Mouse (Mus musculus) embryonic facial prominence, embryonic 11.5 days (tissue): Measurements from ENCODE around the gene Rsc1a1. TPM values are rescaled to one million over a fixed set of nuclear protein-coding genes. Genes with fewer than 3 reads are reported as not detected.

Experiments
- ATAC-seq: fragments of 200-750 bp; cut with Nextera tagmentation; replicated peaks from 2 replicates; pipeline ENCODE4 v1.8.0; 2017; ENCODE audit warnings: low read depth; ENCODE audit not compliant: insufficient number of reproducible peaks, low FRiP score, low TSS enrichment
- DNase-seq: peaks from one replicate; pipeline ENCODE4 v3.0.0-alpha.2; 2015; ENCODE audit warnings: low spot score
- H3K27ac ChIP-seq: fragments of 300-500 bp; sonication (generic); replicated peaks from 2 replicates; pipeline ENCODE4 v1.5.1; 2014; ENCODE audit warnings: mild to moderate bottlenecking, low read depth, low read length, control low read depth
- H3K27me3 ChIP-seq: fragments of 300-500 bp; sonication (generic); 2 replicates; pipeline ENCODE4 v1.6.1; 2014; ENCODE audit warnings: mild to moderate bottlenecking, low read length, moderate library complexity, mixed read lengths; ENCODE audit not compliant: control insufficient read depth, insufficient read depth
- H3K36me3 ChIP-seq: fragments of 300-500 bp; sonication (generic); replicated peaks from 2 replicates; pipeline ENCODE4 v1.6.1; 2014; ENCODE audit warnings: low read depth, mild to moderate bottlenecking, low read length, moderate library complexity, mixed read lengths; ENCODE audit not compliant: control insufficient read depth, insufficient read depth
- H3K4me1 ChIP-seq: fragments of 300-500 bp; sonication (generic); 2 replicates; pipeline ENCODE4 v1.6.1; 2014; ENCODE audit warnings: low read length, mixed read lengths; ENCODE audit not compliant: control insufficient read depth, insufficient read depth
- H3K4me2 ChIP-seq: fragments of 300-500 bp; sonication (generic); 2 replicates; pipeline ENCODE4 v1.6.1; 2014; ENCODE audit warnings: low read depth, mild to moderate bottlenecking, control low read depth, low read length, moderate library complexity
- H3K4me3 ChIP-seq: fragments of 300-500 bp; sonication (generic); 2 replicates; pipeline ENCODE4 v1.5.1; 2014; ENCODE audit warnings: low read depth, low read length, control low read depth
- H3K9ac ChIP-seq: fragments of 300-500 bp; sonication (generic); replicated peaks from 2 replicates; pipeline ENCODE4 v1.6.1; 2014; ENCODE audit warnings: mild to moderate bottlenecking, control low read depth, low read length
- H3K9me3 ChIP-seq: fragments of 300-500 bp; sonication (generic); replicated peaks from 2 replicates; pipeline ENCODE4 v1.6.1; 2016; ENCODE audit warnings: mild to moderate bottlenecking, low read length, inconsistent platforms, mixed read lengths; ENCODE audit not compliant: control insufficient read depth
- WGBS: fragments of 180-500 bp; shearing (Covaris S2); extraction: QIAGEN DNeasy Blood & Tissue Kit; methylation state at CpG from one replicate; pipeline ENCODE4 v1.1.7; 2014; 5-methylcytosine and 5-hydroxymethylcytosine counted together
- polyA plus RNA-seq: library from polyadenylated mRNA; unstranded; fragments of >200 nt; fragmentation: Nextera tagmentation; extraction: Ambion mirVana; gene quantifications from 2 replicates; pipeline ENCODE4 v1.2.1, GENCODE M21; 2014

Rsc1a1 gene
- polyA plus RNA-seq, 1 experiment from 2014 or later: 3.2 TPM

- no peaks in the 10 kb centered on the region for H3K9me3 ChIP-seq
- H3K27me3 ChIP-seq: no peaks in the 10 kb centered on the region
- H3K4me3 ChIP-seq: no peak overlapping the region
- H3K27ac ChIP-seq: no peak overlapping the region
- H3K4me2 ChIP-seq: no peak overlapping the region
- no peak for DNase-seq
- no peaks in the 10 kb centered on the region; the same call in 1 of the 2 replicates for H3K36me3 ChIP-seq
- no peak overlapping the region for H3K9ac ChIP-seq
- no peaks in the 10 kb centered on the region for H3K4me1 ChIP-seq
- ATAC-seq: no peak
- 88% methylated on average over 6 of the region's 6 CpGs for WGBS
Observed at GRCm38 (mm10) chr4:141651286-141651685, 34.1 kb downstream of the Rsc1a1 start.

- no peak overlapping the region for H3K4me2 ChIP-seq
- H3K9ac ChIP-seq: no peak overlapping the region
- ATAC-seq (no peak), DNase-seq (no peak)
- no peaks in the 10 kb centered on the region for H3K4me1 ChIP-seq
- H3K36me3 ChIP-seq: no peaks in the 10 kb centered on the region; the same call in 1 of the 2 replicates
- H3K9me3 ChIP-seq: no peaks in the 10 kb centered on the region
- WGBS: 70% methylated on average over 6 of the region's 6 CpGs
- no peak overlapping the region for H3K4me3 ChIP-seq
- H3K27me3 ChIP-seq: no peaks in the 10 kb centered on the region
- H3K27ac ChIP-seq: no peak overlapping the region
Observed at GRCm38 (mm10) chr4:141649244-141649643, 36.2 kb downstream of the Rsc1a1 start.

DNA sequence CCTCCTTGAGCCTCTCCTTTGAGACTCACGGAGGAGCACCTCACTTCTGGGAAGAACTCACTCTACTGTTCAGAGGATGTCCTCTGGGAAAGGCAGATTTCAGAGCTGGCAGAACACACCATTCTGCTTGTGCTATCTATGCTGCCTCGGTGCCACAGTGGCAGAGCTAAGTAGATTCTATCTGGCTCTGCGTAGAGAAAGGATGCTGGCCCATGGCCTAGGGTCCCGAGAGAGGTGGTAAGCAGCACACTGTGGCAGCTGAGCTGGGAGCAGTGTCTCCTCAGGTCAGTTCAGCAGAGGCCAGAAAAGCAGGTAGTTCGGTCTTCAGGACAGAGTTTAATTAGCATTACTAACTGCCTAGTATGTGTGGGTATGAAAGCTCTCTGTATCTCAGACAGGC is 37.1 kb downstream of the Rsc1a1 start:
- Histone ChIP-seq H3K36me3 (no peaks in the 10 kb centered on the region; the same call in 1 of the 2 replicates), H3K27ac (no peak overlapping the region), H3K27me3 (no peaks in the 10 kb centered on the region), H3K4me1 (no peaks in the 10 kb centered on the region), H3K9me3 (no peaks in the 10 kb centered on the region), H3K4me3 (no peak overlapping the region), H3K4me2 (no peak overlapping the region), H3K9ac (no peak overlapping the region)
- 94% methylated on average over 5 of the region's 5 CpGs for WGBS
- DNase-seq (no peak), ATAC-seq (no peak)

GRCm38 (mm10) chr4:141647187-141647586 is 38.2 kb downstream of the Rsc1a1 start:
- no peaks in the 10 kb centered on the region for H3K27me3 ChIP-seq
- 96% methylated on average over 3 of the region's 3 CpGs for WGBS
- H3K36me3 ChIP-seq: no peaks in the 10 kb centered on the region; the same call in 1 of the 2 replicates
- no peaks in the 10 kb centered on the region for H3K9me3 ChIP-seq
- H3K4me1 ChIP-seq: no peaks in the 10 kb centered on the region
- DNase-seq (no peak), ATAC-seq (no peak)
- H3K4me3 ChIP-seq: no peak overlapping the region
- no peak overlapping the region for H3K9ac ChIP-seq
- no peak overlapping the region for H3K4me2 ChIP-seq
- no peak overlapping the region for H3K27ac ChIP-seq

- no peak for ATAC-seq
- H3K27ac ChIP-seq: no peak overlapping the region
- no peak overlapping the region for H3K4me2 ChIP-seq
- H3K36me3 ChIP-seq: no peaks in the 10 kb centered on the region; the same call in 1 of the 2 replicates
- H3K9ac ChIP-seq: no peak overlapping the region
- H3K4me3 ChIP-seq: no peak overlapping the region
- no peak for DNase-seq
- H3K27me3 ChIP-seq: no peaks in the 10 kb centered on the region
- 88% methylated on average over 8 of the region's 8 CpGs for WGBS
- no peaks in the 10 kb centered on the region for H3K4me1 ChIP-seq
- no peaks in the 10 kb centered on the region for H3K9me3 ChIP-seq
Observed at GRCm38 (mm10) chr4:141645988-141646387, 39.4 kb downstream of the Rsc1a1 start.

- Histone ChIP-seq H3K4me1 (no peaks in the 10 kb centered on the region), H3K9me3 (no peaks in the 10 kb centered on the region), H3K27ac (no peak overlapping the region), H3K9ac (no peak overlapping the region), H3K36me3 (no peaks in the 10 kb centered on the region), H3K4me3 (no peak overlapping the region), H3K27me3 (no peaks in the 10 kb centered on the region), H3K4me2 (no peak overlapping the region)
- DNase-seq: no peak
- WGBS: 77% methylated on average over 7 of the region's 7 CpGs
- no peak for ATAC-seq
Observed at GRCm38 (mm10) chr4:141643118-141643855, 42.1 kb downstream of the Rsc1a1 start.

- Histone ChIP-seq H3K9ac (no peak overlapping the region), H3K4me2 (no peak overlapping the region), H3K4me3 (no peak overlapping the region), H3K27me3 (no peaks in the 10 kb centered on the region), H3K36me3 (no peaks in the 10 kb centered on the region), H3K4me1 (no peaks in the 10 kb centered on the region), H3K9me3 (no peaks in the 10 kb centered on the region), H3K27ac (no peak overlapping the region)
- WGBS: 90% methylated on average over 25 of the region's 25 CpGs
- DNase-seq: no peak
- no peak for ATAC-seq
Observed at GRCm38 (mm10) chr4:141641961-141642811, 43.2 kb downstream of the Rsc1a1 start.

DNA sequence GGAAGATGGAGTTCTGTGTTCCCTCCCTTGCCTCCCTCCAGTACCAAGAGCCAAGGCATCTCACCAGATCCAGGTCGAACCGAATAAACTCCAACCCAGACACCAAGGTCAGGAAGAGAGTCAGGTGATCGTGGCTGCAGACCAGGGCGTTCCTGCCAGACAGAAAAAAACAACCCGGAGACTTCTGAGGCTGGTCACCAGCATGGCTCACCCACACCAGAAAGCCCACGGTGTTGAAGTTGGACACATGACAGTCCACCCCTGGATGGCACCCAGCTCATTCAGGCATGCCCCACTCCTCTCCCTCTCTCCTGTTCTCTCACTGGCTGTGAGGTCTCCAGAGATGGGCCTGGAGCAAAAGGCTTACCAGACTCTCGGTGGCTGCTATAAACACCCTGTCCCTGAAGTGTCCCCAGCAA is 44.0 kb downstream of the Rsc1a1 start:
- no peaks in the 10 kb centered on the region for H3K27me3 ChIP-seq
- no peak overlapping the region for H3K4me3 ChIP-seq
- ATAC-seq: no peak
- H3K4me1 ChIP-seq: no peaks in the 10 kb centered on the region
- H3K4me2 ChIP-seq: no peak overlapping the region
- no peaks in the 10 kb centered on the region for H3K36me3 ChIP-seq
- DNase-seq: no peak
- no peak overlapping the region for H3K9ac ChIP-seq
- no peak overlapping the region for H3K27ac ChIP-seq
- H3K9me3 ChIP-seq: no peaks in the 10 kb centered on the region
- WGBS: 88% methylated on average over 7 of the region's 7 CpGs
